Mouse (Mus musculus) testis, adult 2 months (tissue): ENCODE measurements around the gene Ufsp1. TPM values are rescaled to one million over a fixed set of nuclear protein-coding genes. Genes with fewer than 3 reads are reported as not detected.

ENCODE experiments used
- H3K27ac ChIP-seq: fragments of 200-500 bp; 2 replicates; pipeline ENCODE4 v1.5.1; 2012; ENCODE audit warnings: low read depth, low read length; ENCODE audit not compliant: control insufficient read depth, insufficient read depth
- H3K27me3 ChIP-seq: fragments of 200-500 bp; 2 replicates; pipeline ENCODE4 v1.6.1; 2012; ENCODE audit warnings: mild to moderate bottlenecking, low read length, moderate library complexity; ENCODE audit not compliant: control insufficient read depth, insufficient read depth
- H3K36me3 ChIP-seq: fragments of 200-500 bp; 2 replicates; pipeline ENCODE4 v1.6.1; 2012; ENCODE audit warnings: mild to moderate bottlenecking, low read length; ENCODE audit not compliant: control insufficient read depth, insufficient read depth
- H3K4me1 ChIP-seq: fragments of 200-500 bp; 2 replicates; pipeline ENCODE4 v1.6.1; 2012; ENCODE audit warnings: low read length; ENCODE audit not compliant: control insufficient read depth, insufficient read depth
- H3K4me3 ChIP-seq: fragments of 200-500 bp; 2 replicates; pipeline ENCODE4 v1.5.1; 2012; ENCODE audit warnings: low read depth, mild to moderate bottlenecking, low read length, moderate library complexity, mixed read lengths; ENCODE audit not compliant: control insufficient read depth
- CTCF ChIP-seq: fragments of 200-500 bp; IDR thresholded peaks from 2 replicates; pipeline ENCODE4 v1.5.1; 2012; ENCODE audit warnings: low read depth, mild to moderate bottlenecking, inconsistent platforms, low read length, moderate library complexity; ENCODE audit not compliant: control insufficient read depth, insufficient read depth, insufficient replicate concordance
- POLR2A ChIP-seq: fragments of 200-500 bp; IDR thresholded peaks from 2 replicates; pipeline ENCODE4 v1.6.1; 2012; ENCODE audit warnings: low read depth, mild to moderate bottlenecking, inconsistent platforms, low read length, moderate library complexity; ENCODE audit not compliant: control insufficient read depth
- polyA plus RNA-seq: library from polyadenylated mRNA; depleted of rRNA; stranded (reverse); fragments of >200 nt; gene quantifications from 2 replicates; pipeline ENCODE4 v1.2.3, GENCODE M21; 2012; rRNA removed

Gene Ufsp1
- polyA plus RNA-seq, 1 experiment: 1.6 TPM

- H3K4me3 ChIP-seq: peak overlapping the region; percentile 82
- no peaks in the 10 kb centered on the region for H3K27me3 ChIP-seq
- H3K36me3 ChIP-seq: no peaks in the 10 kb centered on the region
- peak overlapping the region; percentile 72 for H3K27ac ChIP-seq
- TF ChIP-seq POLR2A (no peak), CTCF (no peak)
- peaks cover 13% of the 10 kb centered on the region for H3K4me1 ChIP-seq
Measured at GRCm38 (mm10) chr5:137338663-137339289, 44.3 kb downstream of the Ufsp1 start.

GRCm38 (mm10) chr5:137339290-137339979 lies 45.0 kb downstream of the Ufsp1 start:
- Histone ChIP-seq H3K4me1 (peaks cover 13% of the 10 kb centered on the region), H3K27ac (no peak overlapping the region), H3K4me3 (no peak overlapping the region), H3K27me3 (no peaks in the 10 kb centered on the region), H3K36me3 (no peaks in the 10 kb centered on the region)
- TF ChIP-seq CTCF: no peak
- TF ChIP-seq POLR2A: no peak

DNA sequence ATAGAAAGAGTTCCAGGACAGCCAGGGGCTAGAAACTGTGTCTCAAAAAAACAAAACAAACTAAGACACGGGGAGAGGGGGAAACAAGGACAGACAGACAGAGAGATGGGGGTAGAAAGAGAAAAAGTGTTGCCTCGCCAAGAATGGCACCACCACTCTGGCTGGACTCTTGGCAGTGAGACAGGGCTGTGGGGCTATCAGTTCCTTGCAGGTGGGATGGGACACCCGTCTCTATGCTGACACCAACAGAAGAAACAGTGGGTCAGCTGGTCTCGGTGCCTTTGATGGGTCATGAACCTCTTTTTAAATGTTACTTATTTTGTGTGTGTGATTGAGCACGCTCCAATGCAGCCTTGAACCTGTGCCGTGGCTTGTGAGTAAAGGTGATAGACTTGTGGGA lies 45.8 kb downstream of the Ufsp1 start:
- Histone ChIP-seq H3K4me1 (peaks cover 13% of the 10 kb centered on the region), H3K27ac (no peak overlapping the region), H3K4me3 (no peak overlapping the region), H3K36me3 (no peaks in the 10 kb centered on the region), H3K27me3 (no peaks in the 10 kb centered on the region)
- TF ChIP-seq CTCF: no peak

DNA sequence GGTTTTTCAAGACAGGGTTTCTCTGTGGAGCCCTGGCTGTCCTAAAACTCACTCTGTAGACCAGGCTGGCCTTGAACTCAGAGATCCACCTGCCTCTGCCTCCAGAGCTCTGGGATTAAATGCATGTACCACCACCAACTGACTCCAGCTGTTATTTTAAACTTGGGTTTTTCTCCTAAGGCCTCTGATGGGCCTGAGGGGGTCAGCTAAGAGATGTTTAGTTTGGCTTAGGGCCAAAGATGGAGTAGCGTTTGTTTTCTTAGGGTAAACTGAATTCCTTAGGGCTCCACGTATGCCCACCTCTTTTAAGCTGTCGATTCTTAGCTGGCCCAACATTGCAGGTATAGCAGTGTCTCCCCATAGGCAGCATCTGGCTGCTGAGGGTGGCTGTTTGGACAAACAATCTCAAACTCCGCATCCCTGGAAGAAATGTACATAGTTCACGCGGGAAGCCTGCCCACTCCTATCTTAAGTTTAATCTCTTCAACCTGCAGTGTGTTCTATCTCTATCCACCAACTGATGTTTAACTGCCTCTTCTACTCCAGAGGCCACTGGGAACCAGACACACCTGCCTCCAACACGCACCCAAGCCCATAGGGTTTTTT lies 48.1 kb downstream of the Ufsp1 start:
- Histone ChIP-seq H3K4me3 (no peak overlapping the region), H3K36me3 (no peaks in the 10 kb centered on the region), H3K4me1 (peaks cover 13% of the 10 kb centered on the region), H3K27me3 (no peaks in the 10 kb centered on the region), H3K27ac (no peak overlapping the region)
- TF ChIP-seq POLR2A: no peak
- no peak for TF ChIP-seq CTCF

DNA sequence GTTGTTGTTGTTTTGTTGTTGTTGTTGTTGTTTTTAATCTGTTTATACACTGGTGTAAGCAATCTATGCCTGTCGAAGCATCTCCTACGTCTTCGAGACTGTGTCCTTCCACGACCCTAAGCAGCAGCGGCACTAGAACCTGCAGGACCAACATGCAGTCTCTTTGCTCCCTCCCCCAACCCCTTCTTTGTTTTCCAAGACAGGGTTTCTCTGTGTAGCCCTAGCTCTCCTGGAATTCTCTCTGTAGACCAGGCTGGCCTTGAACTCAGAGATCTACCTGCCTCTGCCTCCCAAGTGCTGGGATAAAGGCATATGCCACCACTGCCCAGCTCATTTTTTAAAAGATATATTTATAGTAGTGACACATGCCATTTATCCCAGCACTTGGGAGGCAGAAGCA lies 49.0 kb downstream of the Ufsp1 start:
- TF ChIP-seq CTCF: no peak
- TF ChIP-seq POLR2A: no peak
- no peaks in the 10 kb centered on the region for H3K27me3 ChIP-seq
- no peak overlapping the region for H3K4me3 ChIP-seq
- no peaks in the 10 kb centered on the region for H3K36me3 ChIP-seq
- H3K27ac ChIP-seq: no peak overlapping the region
- H3K4me1 ChIP-seq: peaks cover 13% of the 10 kb centered on the region

DNA sequence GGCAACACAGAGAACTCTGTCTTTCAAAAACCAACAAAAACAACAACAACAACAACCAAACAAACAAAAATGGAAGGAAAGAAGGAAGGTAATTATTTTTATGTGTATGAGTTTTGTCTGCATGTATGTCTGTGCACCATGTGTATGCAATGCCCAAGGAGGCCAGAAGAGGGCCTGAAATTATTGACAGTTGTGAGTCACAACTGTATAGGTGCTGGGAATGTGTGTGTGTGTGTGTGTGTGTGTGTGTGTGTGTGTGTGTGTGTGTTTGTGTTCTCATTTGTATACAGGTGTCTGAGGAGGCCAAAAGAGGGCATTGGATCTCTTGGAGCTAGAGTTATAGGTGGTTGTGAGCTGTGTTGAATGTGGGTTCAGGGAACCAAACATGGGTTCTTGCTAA lies 49.4 kb downstream of the Ufsp1 start:
- peaks cover 10% of the 10 kb centered on the region for H3K4me1 ChIP-seq
- no peaks in the 10 kb centered on the region for H3K36me3 ChIP-seq
- H3K27me3 ChIP-seq: no peaks in the 10 kb centered on the region
- H3K4me3 ChIP-seq: no peak overlapping the region
- no peak overlapping the region for H3K27ac ChIP-seq
- no peak for TF ChIP-seq CTCF
- no peak for TF ChIP-seq POLR2A

Other genes starting within 250 kb of the Ufsp1 start
- gene Ap1s1, start 248.5 kb upstream of the Ufsp1 start, polyA plus RNA-seq: 15.4 and 16.6 TPM in 2 replicates
- gene Serpine1, start 222.4 kb upstream of the Ufsp1 start, polyA plus RNA-seq: 0.72 and 0.88 TPM in 2 replicates
- 0.58 and 0.76 TPM in 2 replicates for gene Trim56, start 178.4 kb upstream of the Ufsp1 start, polyA plus RNA-seq
- 24.7 and 26.0 TPM in 2 replicates for gene Muc3, start 145.3 kb upstream of the Ufsp1 start, polyA plus RNA-seq
- 1.2 and 1.4 TPM in 2 replicates for gene Muc3a, start 82.2 kb upstream of the Ufsp1 start, polyA plus RNA-seq
- 0.09 and 0.30 TPM in 2 replicates for gene Ache, start 7.1 kb upstream of the Ufsp1 start, polyA plus RNA-seq
- gene Srrt, start 13.0 kb downstream of the Ufsp1 start, polyA plus RNA-seq: 174 and 178 TPM in 2 replicates
- gene Trip6, start 19.8 kb downstream of the Ufsp1 start, polyA plus RNA-seq: 4.1 and 5.2 TPM in 2 replicates
- 3.6 and 4.4 TPM in 2 replicates for gene Slc12a9, start 39.0 kb downstream of the Ufsp1 start, polyA plus RNA-seq
- 1.8 and 2.7 TPM in 2 replicates for gene Ephb4, start 55.5 kb downstream of the Ufsp1 start, polyA plus RNA-seq
- 10.2 and 11.5 TPM in 2 replicates for gene Zan, start 182.4 kb downstream of the Ufsp1 start, polyA plus RNA-seq
- gene Pop7, start 207.9 kb downstream of the Ufsp1 start, polyA plus RNA-seq: 10.2 and 12.7 TPM in 2 replicates
- gene Gigyf1, start 223.9 kb downstream of the Ufsp1 start, polyA plus RNA-seq: 11.5 and 12.0 TPM in 2 replicates
- gene Epo, start 238.6 kb downstream of the Ufsp1 start, polyA plus RNA-seq: not detected in 2 replicates
- gene Gnb2, start 238.9 kb downstream of the Ufsp1 start, polyA plus RNA-seq: 369 and 402 TPM in 2 replicates